Mouse (Mus musculus): ENCODE measurements around the gene Clstn1. TPM values are rescaled to one million over a fixed set of nuclear protein-coding genes. Genes with fewer than 3 reads are reported as not detected.
A peak's percentile ranks its signal among the peaks of the same experiment; 100 is the strongest.

The Clstn1 gene
- polyA plus RNA-seq, 1 experiment from 2014 or later: 21.3 TPM

DNA sequence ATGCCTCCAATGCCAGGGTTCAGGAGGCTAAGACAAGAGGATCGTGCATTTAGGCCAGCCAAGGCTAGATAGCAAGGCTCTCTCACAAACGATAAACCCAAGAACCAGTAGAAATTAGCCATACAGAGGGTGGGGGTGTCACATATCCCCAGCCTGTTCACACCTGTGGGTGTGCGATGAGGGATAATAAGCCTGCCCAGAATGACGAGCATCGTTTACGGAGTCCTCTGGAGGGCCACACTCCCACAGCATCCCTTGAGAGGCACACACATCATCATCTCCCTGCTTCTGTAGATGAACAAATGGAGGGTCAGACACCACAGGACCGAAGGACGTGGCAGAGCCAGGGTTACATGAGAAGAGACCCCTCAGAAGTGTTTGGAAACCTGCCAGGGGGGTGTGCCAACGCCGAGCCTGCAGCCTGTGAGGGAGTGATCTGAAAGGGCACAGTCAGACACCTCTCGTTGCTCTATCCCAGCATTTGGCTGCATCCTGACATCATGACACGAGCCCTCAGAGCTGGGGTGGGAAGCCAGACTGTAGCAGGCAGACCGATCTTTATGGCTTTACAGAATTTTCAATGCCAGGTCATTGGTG, 8.1 kb upstream of the Clstn1 start:
- WGBS: 53% methylated on average over 13 of the region's 13 CpGs
- Histone ChIP-seq H3K4me2 (no peak overlapping the region), H3K9ac (no peak overlapping the region), H3K27ac (no peak overlapping the region), H3K27me3 (peaks cover 40% of the 10 kb centered on the region), H3K4me1 (replicated peaks) (no peaks in the 10 kb centered on the region; the same call in 1 of the 2 replicates), H3K4me3 (no peak overlapping the region), H3K36me3 (no peaks in the 10 kb centered on the region), H3K9me3 (replicated peaks) (no peaks in the 10 kb centered on the region)
- ATAC-seq (replicated peaks; ENCODE audit: insufficient number of reproducible peaks, insufficient read depth, low FRiP score, low read depth): no peak

DNA sequence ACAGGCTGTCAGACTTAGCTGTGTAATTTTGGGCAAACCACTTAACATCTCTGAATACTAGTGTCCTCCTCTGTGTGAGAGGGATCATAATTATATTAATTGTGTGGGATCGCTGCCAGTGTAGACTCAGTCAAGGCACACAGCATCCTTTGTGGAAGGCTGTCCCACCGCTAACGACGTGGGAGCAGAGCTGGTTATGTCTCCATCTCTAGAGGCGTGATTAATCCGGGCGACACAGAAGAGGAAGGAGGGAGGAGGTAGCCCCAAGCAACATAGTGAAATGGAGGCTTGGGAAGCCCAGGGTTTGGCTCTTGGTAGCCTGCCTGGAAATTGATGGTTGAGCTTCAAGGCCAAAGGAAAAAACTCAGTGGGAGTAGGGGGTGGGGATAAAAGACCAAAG, 7.4 kb upstream of the Clstn1 start:
- WGBS: 57% methylated on average over 7 of the region's 7 CpGs
- no peak overlapping the region for H3K4me3 ChIP-seq
- no peak overlapping the region for H3K27ac ChIP-seq
- no peaks in the 10 kb centered on the region for H3K9me3 ChIP-seq (replicated peaks)
- no peak overlapping the region for H3K9ac ChIP-seq
- no peaks in the 10 kb centered on the region for H3K4me1 ChIP-seq (replicated peaks)
- H3K36me3 ChIP-seq: no peaks in the 10 kb centered on the region
- H3K4me2 ChIP-seq: no peak overlapping the region
- no peak for ATAC-seq (replicated peaks; ENCODE audit: insufficient number of reproducible peaks, insufficient read depth, low FRiP score, low read depth)
- H3K27me3 ChIP-seq: peaks cover 43% of the 10 kb centered on the region

DNA sequence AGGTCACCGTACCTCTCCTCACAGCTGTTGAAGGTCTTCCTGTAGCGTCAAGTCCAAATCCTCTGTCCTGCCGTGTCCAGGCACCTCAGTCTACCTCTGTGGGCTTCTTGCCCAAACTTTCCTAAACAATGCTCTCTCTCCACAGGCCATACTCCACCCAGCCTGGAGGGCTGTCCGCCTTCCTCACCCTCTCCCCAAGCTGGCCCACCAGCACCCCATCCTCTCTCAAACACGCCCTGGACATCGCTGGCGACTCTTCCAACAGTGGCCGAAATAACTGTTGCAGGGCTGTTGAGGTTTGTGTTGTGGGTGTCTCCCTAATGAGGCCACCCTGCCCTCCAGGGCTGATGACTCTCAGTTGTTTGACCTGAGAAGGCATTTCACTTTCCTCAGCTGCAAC, 1.0 kb upstream of the Clstn1 start:
- no peak overlapping the region for H3K4me3 ChIP-seq
- H3K4me1 ChIP-seq (replicated peaks): peaks cover 16% of the 10 kb centered on the region
- no peak for ATAC-seq (replicated peaks; ENCODE audit: insufficient number of reproducible peaks, insufficient read depth, low FRiP score, low read depth)
- 78% methylated on average over 8 of the region's 8 CpGs for WGBS
- H3K9ac ChIP-seq: no peak overlapping the region
- no peak overlapping the region for H3K4me2 ChIP-seq
- H3K27me3 ChIP-seq: peaks cover 57% of the 10 kb centered on the region
- H3K9me3 ChIP-seq (replicated peaks): no peaks in the 10 kb centered on the region
- H3K27ac ChIP-seq: no peak overlapping the region
- no peaks in the 10 kb centered on the region for H3K36me3 ChIP-seq

DNA sequence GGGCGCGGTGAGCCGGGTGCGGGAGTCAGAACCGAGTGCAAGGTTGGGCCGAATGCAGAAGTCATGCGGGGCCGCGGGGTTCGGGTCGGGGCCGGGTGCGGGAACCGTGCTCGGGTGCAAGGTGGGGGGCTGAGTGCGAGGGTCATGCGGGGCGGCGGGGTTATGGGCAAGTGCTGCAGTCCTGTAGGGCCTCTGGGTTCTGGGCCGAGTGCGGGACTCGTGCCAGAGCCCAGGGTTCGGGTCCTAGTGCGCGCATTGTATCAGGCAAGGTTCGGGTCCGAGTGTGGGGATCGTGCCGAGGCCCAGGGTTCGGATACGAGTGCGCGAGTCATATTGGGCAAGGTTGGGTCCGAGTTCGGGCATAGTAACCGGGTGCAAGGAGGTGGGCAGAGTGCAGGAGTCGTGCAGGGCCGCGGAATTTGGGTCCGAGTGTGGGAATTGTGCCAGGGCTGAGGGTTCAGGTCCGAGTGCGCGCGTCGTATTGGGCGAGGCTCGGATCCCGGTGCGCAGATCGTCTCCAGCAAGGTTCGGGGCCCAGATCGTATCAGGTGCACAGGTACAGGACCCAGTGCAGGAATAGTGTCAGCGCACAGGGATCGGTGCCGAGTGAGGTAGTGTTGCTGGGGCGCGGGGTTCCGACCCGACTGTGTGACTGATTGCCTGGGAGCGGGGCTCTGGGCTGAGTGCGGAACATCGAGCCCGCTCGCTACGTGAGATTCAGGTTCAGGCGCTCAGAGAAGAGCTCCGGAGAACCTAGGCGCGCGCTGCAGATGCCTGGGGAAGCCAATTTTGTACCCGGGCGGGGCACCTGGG, 721 bp downstream of the Clstn1 start:
- under 1% methylated on average over 72 of the region's 72 CpGs for WGBS
- peak; percentile 38 for ATAC-seq (replicated peaks; ENCODE audit: insufficient number of reproducible peaks, insufficient read depth, low FRiP score, low read depth)
- Histone ChIP-seq H3K9me3 (replicated peaks) (no peaks in the 10 kb centered on the region), H3K36me3 (no peaks in the 10 kb centered on the region), H3K4me3 (peak overlapping the region; percentile 64), H3K27ac (peak overlapping the region; percentile 49; the same call in 1 of the 2 replicates), H3K4me1 (replicated peaks) (peaks cover 16% of the 10 kb centered on the region), H3K27me3 (peaks cover 49% of the 10 kb centered on the region), H3K4me2 (peak overlapping the region; percentile 95), H3K9ac (peak overlapping the region; percentile 74)

DNA sequence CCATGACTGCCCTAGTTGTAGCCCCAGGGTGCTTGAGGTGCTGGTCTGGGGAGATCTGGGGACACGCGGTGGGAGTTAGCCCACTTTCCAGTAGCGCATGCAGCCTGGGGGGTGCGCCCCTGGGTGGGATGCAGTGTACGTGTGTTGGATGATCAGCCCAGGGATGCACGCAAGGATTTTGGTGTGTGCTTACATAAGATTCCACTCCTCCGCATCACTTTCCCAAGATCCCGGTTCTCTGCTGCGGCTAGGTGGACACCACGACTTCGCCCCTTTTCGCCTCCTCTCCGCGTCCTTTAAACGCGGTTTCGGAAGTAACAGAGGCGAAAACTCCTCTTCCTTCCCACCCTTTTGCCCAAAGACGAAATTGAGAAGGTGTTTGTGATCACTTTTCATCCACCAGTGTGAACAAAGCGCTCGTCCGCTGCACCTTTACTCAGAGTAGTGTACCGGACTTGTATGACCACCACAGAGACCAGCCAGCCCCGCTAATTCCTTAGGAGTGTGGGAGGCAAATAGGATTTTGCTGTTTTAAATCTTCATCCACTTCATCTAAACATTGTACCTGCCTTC, 1.4 kb downstream of the Clstn1 start:
- no peak overlapping the region for H3K27ac ChIP-seq
- no peak for ATAC-seq (replicated peaks; ENCODE audit: insufficient number of reproducible peaks, insufficient read depth, low FRiP score, low read depth)
- no peaks in the 10 kb centered on the region for H3K9me3 ChIP-seq (replicated peaks)
- WGBS: 9% methylated on average over 24 of the region's 24 CpGs
- H3K9ac ChIP-seq: peak overlapping the region; percentile 74
- H3K27me3 ChIP-seq: peaks cover 47% of the 10 kb centered on the region
- peak overlapping the region; percentile 95 for H3K4me2 ChIP-seq
- H3K4me3 ChIP-seq: peak overlapping the region; percentile 64
- peaks cover 16% of the 10 kb centered on the region for H3K4me1 ChIP-seq (replicated peaks)
- H3K36me3 ChIP-seq: no peaks in the 10 kb centered on the region

DNA sequence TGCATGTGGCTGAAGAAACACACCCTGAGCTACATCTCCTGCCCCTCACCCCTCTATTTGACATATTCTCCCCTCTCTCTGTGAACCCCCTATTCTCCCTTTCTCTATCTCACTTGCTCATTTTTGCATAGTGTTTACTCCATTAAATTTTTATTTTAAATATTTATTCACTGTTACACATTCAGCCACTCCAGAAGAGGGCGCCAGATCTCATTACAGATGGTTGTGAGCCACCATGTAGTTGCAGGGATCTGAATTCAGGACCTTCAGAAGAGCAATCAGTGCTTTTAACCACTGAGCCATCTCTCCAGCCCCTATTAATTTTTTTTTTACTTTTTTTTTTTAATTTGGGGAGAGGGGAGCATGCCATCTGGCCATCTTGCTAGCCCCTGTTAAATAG, 3.9 kb downstream of the Clstn1 start:
- Histone ChIP-seq H3K9me3 (replicated peaks) (no peaks in the 10 kb centered on the region), H3K36me3 (no peaks in the 10 kb centered on the region), H3K4me1 (replicated peaks) (peaks cover 16% of the 10 kb centered on the region), H3K4me3 (no peak overlapping the region), H3K27ac (no peak overlapping the region), H3K27me3 (peaks cover 24% of the 10 kb centered on the region), H3K4me2 (no peak overlapping the region), H3K9ac (no peak overlapping the region)
- no peak for ATAC-seq (replicated peaks; ENCODE audit: insufficient number of reproducible peaks, insufficient read depth, low FRiP score, low read depth)
- WGBS: 78% methylated on average over 1 of the region's 1 CpGs

DNA sequence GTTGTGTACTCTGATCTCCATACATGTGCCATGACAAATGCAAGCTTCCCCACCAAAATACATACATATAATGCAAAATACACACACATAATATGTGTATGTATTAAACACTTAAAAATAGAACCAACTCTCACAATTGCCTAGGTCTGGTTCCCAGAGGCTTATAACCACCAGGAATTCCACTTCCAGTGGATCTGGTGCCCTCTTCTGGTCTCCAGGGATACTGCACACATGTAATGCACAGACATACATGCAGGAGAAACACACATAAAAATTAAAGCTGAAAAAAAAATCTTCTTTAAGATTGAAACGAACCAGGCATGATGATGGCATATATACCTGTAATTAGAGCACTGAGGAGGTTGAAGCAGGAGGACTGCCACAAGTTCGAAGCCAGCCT, 5.2 kb downstream of the Clstn1 start:
- Histone ChIP-seq H3K4me2 (no peak overlapping the region), H3K4me3 (no peak overlapping the region), H3K36me3 (no peaks in the 10 kb centered on the region), H3K27me3 (peaks cover 21% of the 10 kb centered on the region), H3K9ac (no peak overlapping the region), H3K4me1 (replicated peaks) (peaks cover 13% of the 10 kb centered on the region), H3K9me3 (replicated peaks) (no peaks in the 10 kb centered on the region), H3K27ac (no peak overlapping the region)
- WGBS: 93% methylated on average over 2 of the region's 2 CpGs
- no peak for ATAC-seq (replicated peaks; ENCODE audit: insufficient number of reproducible peaks, insufficient read depth, low FRiP score, low read depth)

DNA sequence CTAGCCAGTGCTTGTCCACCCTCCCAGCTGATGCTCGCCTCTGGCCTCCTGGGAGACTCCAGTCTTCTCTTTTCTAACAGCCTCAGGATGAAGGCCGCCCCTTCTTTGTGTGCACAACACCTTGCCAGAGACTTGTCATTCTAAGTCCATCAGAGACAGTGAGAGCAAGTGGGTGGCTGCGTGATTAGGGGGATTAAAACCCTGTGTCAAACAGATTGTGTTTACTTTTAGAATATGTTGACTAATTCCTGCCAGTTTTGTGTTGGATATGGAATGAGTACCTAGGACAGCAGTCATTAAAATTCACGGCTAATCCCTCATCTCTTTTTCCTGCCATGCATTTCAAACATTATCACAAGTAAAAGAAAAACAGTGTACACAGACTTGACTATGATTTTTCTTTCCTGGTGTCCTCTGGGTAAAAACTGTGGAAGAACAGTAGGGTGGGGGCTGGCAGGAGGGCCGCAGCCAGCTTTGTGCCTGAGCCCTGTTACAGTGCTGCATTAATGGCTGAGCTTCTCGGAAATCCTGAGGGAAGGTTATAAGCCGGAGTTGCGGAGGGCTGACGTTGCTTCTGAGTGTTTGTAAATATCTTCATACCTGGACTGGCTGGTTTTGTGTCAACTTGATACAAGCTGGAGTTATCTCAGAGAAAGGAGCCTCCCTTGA, 8.8 kb downstream of the Clstn1 start:
- H3K9ac ChIP-seq: no peak overlapping the region
- no peak overlapping the region for H3K4me3 ChIP-seq
- H3K27ac ChIP-seq: no peak overlapping the region
- H3K27me3 ChIP-seq: peaks cover 7% of the 10 kb centered on the region; the same call in 1 of the 2 replicates
- WGBS: 85% methylated on average over 9 of the region's 9 CpGs
- no peaks in the 10 kb centered on the region for H3K36me3 ChIP-seq
- no peaks in the 10 kb centered on the region for H3K9me3 ChIP-seq (replicated peaks)
- no peaks in the 10 kb centered on the region for H3K4me1 ChIP-seq (replicated peaks)
- H3K4me2 ChIP-seq: no peak overlapping the region
- ATAC-seq (replicated peaks; ENCODE audit: insufficient number of reproducible peaks, insufficient read depth, low FRiP score, low read depth): no peak

DNA sequence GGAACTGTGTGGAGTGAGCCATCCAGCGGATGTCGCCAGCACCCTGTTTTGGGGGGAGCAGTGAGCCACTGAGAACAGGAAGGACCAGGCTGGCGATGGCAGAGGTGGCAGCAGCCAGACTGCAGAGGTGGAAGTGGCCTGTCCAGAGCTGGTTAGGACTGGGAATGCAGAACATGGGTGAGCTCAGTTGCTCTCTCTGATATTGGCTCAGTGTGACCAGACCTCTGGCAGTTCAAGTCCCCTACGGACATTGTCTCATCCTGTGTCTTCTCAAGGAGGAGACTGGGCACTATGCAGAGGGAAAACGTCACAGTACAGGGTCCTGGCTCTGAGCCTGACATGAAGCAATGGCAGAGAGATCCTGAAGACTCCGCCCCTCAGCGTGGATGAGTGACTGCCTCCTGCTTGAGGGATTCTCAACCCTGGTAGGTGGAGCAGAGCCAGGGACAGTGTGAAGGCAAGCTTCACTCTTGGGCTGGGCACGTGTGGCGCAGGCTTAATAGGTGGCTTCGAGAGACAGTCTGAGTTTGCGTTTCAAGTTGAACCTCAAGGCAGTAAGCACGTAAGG, 11.5 kb downstream of the Clstn1 start:
- no peak overlapping the region for H3K4me3 ChIP-seq
- H3K4me2 ChIP-seq: no peak overlapping the region
- H3K9me3 ChIP-seq (replicated peaks): no peaks in the 10 kb centered on the region
- H3K36me3 ChIP-seq: no peaks in the 10 kb centered on the region
- peaks cover 13% of the 10 kb centered on the region for H3K27me3 ChIP-seq
- peaks cover 18% of the 10 kb centered on the region for H3K4me1 ChIP-seq (replicated peaks)
- ATAC-seq (replicated peaks; ENCODE audit: insufficient number of reproducible peaks, insufficient read depth, low FRiP score, low read depth): no peak
- H3K9ac ChIP-seq: no peak overlapping the region
- H3K27ac ChIP-seq: no peak overlapping the region
- 69% methylated on average over 12 of the region's 12 CpGs for WGBS

DNA sequence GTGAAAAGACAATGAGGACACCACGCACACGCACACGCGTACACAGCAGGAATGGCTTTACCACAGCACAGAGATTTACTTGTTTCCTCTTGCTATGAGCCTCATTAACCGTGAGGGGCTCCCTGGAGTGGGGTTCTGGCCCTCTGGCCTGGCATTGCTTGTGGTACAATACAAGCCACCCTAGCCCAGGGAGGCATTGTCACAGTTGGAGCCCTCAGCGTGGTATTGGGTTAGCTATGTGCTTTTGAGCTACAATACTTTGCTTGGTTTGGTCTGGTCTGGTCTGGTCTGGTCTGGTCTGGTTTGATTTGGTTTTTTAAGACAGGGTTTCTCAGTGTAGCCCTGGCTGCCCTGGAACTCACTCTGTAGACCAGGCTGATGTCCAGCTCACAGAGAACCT, 13.3 kb downstream of the Clstn1 start:
- Histone ChIP-seq H3K9ac (no peak overlapping the region), H3K4me2 (no peak overlapping the region), H3K4me3 (no peak overlapping the region), H3K36me3 (no peaks in the 10 kb centered on the region), H3K27me3 (peaks cover 22% of the 10 kb centered on the region), H3K4me1 (replicated peaks) (peaks cover 18% of the 10 kb centered on the region), H3K9me3 (replicated peaks) (no peaks in the 10 kb centered on the region), H3K27ac (no peak overlapping the region)
- 94% methylated on average over 6 of the region's 6 CpGs for WGBS
- ATAC-seq (replicated peaks; ENCODE audit: insufficient number of reproducible peaks, insufficient read depth, low FRiP score, low read depth): no peak

DNA sequence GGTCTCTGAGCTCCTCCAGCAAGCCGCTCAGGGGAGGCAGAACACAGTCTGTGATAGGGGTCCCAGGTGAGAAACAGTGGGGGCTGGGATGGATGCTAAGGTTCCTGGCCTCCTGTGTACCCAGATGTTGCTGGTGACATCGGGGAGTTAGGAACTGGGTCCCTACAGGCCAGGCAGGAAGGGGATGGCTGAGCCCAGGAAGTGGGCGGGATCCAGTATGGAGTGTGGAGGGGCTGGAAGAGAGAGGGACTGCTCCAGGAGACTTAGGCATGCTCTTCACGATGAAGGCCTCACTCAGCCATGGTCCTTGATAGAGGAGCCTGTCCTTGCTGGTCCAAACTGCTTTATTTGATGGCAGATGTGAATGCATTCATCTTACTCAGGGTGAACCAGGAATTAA, 13.9 kb downstream of the Clstn1 start:
- 79% methylated on average over 4 of the region's 4 CpGs for WGBS
- Histone ChIP-seq H3K9me3 (replicated peaks) (no peaks in the 10 kb centered on the region), H3K4me3 (no peak overlapping the region)

More for the DNA sequence above, 13.9 kb downstream of the Clstn1 start:
- H3K27ac ChIP-seq: no peak overlapping the region
- H3K4me2 ChIP-seq: no peak overlapping the region
- H3K4me1 ChIP-seq (replicated peaks): peaks cover 18% of the 10 kb centered on the region
- no peak overlapping the region for H3K9ac ChIP-seq
- no peaks in the 10 kb centered on the region for H3K36me3 ChIP-seq
- peaks cover 22% of the 10 kb centered on the region for H3K27me3 ChIP-seq
- ATAC-seq (replicated peaks; ENCODE audit: insufficient number of reproducible peaks, insufficient read depth, low FRiP score, low read depth): no peak
